Mouse (Mus musculus) heart, embryonic 15.5 days (tissue): ENCODE results near the gene Rsl1. TPM values are rescaled to one million over a fixed set of nuclear protein-coding genes. Genes with fewer than 3 reads are reported as not detected.

Experiments used
- polyA plus RNA-seq: library from polyadenylated mRNA; unstranded; fragments of >200 nt; fragmentation: Nextera tagmentation; extraction: Ambion mirVana; gene quantifications from 2 replicates; pipeline ENCODE4 v1.2.1, GENCODE M21; 2015

Rsl1 gene
- polyA plus RNA-seq, 1 experiment from 2014 or later, result 5.9 TPM

Other genes starting within 250 kb of the Rsl1 start
- gene Zfp712, start 112.0 kb upstream of the Rsl1 start, polyA plus RNA-seq, result 2.2 and 2.4 TPM in 2 replicates
- gene Zfp708, start 75.2 kb upstream of the Rsl1 start, polyA plus RNA-seq, result 3.2 and 3.3 TPM in 2 replicates
- gene Gm28557, start 64.6 kb upstream of the Rsl1 start, polyA plus RNA-seq, result 1.5 and 1.8 TPM in 2 replicates
- 0.38 TPM in 2 replicates for gene Rslcan18, start 56.9 kb upstream of the Rsl1 start, polyA plus RNA-seq
- gene Zfp759, start 51.5 kb upstream of the Rsl1 start, polyA plus RNA-seq, result 1.5 and 1.6 TPM in 2 replicates
- 1.1 and 1.3 TPM in 2 replicates for gene Zfp455, start 21.3 kb downstream of the Rsl1 start, polyA plus RNA-seq
- gene Zfp458, start 105.3 kb downstream of the Rsl1 start, polyA plus RNA-seq, result 1.1 and 1.3 TPM in 2 replicates
- gene Zfp457, start 133.3 kb downstream of the Rsl1 start, polyA plus RNA-seq, result 0.83 and 1.0 TPM in 2 replicates
- 1.4 and 1.5 TPM in 2 replicates for gene Zfp595, start 159.4 kb downstream of the Rsl1 start, polyA plus RNA-seq
- not detected in 2 replicates for gene Gm28044, start 187.4 kb downstream of the Rsl1 start, polyA plus RNA-seq
- 0.67 and 0.72 TPM in 2 replicates for gene Zfp953, start 187.4 kb downstream of the Rsl1 start, polyA plus RNA-seq
- gene Gm28041, start 202.6 kb downstream of the Rsl1 start, polyA plus RNA-seq, result 0.35 and 1.1 TPM in 2 replicates
- gene Zfp456, start 202.6 kb downstream of the Rsl1 start, polyA plus RNA-seq, result 0.94 and 1.2 TPM in 2 replicates
- gene Zfp429, start 226.6 kb downstream of the Rsl1 start, polyA plus RNA-seq, result 2.6 and 4.6 TPM in 2 replicates
- gene Zfp459, start 248.2 kb downstream of the Rsl1 start, polyA plus RNA-seq, result 0.30 and 0.62 TPM in 2 replicates